In the genomic region with DNA sequence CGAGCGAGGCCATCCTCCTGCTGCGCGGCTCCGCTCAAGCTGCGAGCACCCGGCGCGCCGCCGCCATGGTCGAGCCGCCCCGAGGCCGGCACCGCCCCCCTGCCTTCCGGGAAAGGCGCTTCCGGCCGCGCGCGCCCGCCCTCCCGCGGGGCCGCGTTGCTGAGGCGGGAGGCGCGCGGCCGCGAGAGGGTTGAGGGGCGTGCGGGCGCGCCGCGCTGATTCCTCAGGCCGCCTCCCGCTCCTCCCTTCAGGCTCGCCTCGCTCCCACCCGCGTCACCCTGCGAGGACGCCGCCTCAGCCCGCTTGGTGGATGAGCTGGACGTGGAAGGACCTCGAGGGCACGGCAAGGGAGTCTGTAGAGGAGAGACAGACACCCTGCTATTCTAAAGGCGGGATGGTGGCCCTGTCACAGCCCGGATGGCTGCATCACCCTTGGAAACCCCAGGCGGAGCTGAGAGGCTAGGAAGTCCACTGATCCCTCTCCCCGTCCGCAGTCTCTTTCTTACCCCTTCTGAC, we compare ENCODE assay signal across 8 mouse cellular contexts. TPM values are rescaled to one million over a fixed set of nuclear protein-coding genes. Genes with fewer than 3 reads are reported as not detected.
DNase-seq lines count a peak whose midpoint lies in the region; ATAC-seq lines count a peak whose summit lies in the region.

A gene (minus strand): TSS at position 53 of the 516 bp plus-strand sequence.

- H3K9ac ChIP-seq in forebrain, embryonic 14.5 days (ENCODE audit: low read length): peak within 1 kb of the TSS; percentile 89
- peak within 1 kb of the TSS; percentile 96 for H3K9ac ChIP-seq in neural tube, embryonic 14.5 days (replicated peaks; ENCODE audit: low read depth, low read length)

- H3K27ac ChIP-seq in brown adipose tissue, adult 24 weeks (replicated peaks; ENCODE audit: low read depth, low read length): peak within 1 kb of the TSS; percentile 90
- peak within 1 kb of the TSS; percentile 94 for H3K27ac ChIP-seq in forebrain, embryonic 14.5 days (ENCODE audit: low read depth, low read length)
- peak within 1 kb of the TSS; percentile 95 for H3K27ac ChIP-seq in neural tube, embryonic 14.5 days (ENCODE audit: low read depth, low read length)

- peaks cover 22% of the 10 kb centered on the region for H3K4me1 ChIP-seq in brown adipose tissue, adult 24 weeks (ENCODE audit: control insufficient read depth, insufficient read depth, insufficient read length, low read length)
- H3K4me1 ChIP-seq in forebrain, embryonic 14.5 days (ENCODE audit: control insufficient read depth, insufficient read depth, low read length): peaks cover 30% of the 10 kb centered on the region
- H3K4me1 ChIP-seq in neural tube, embryonic 14.5 days (ENCODE audit: control insufficient read depth, insufficient read depth, low read length): peaks cover 31% of the 10 kb centered on the region

- ATAC-seq in forebrain, embryonic 14.5 days: peak; percentile 94
- peak; percentile 91 for ATAC-seq in neural tube, embryonic 14.5 days (ENCODE audit: low read depth)

- no peaks in the 10 kb centered on the region for H3K27me3 ChIP-seq in forebrain, embryonic 14.5 days (replicated peaks; ENCODE audit: control insufficient read depth, insufficient read depth, low read length)
- H3K27me3 ChIP-seq in neural tube, embryonic 14.5 days (ENCODE audit: control insufficient read depth, insufficient read depth, low read length): no peaks in the 10 kb centered on the region

- peak within 1 kb of the TSS; percentile 77 for H3K4me2 ChIP-seq in forebrain, embryonic 14.5 days (ENCODE audit: low read length)
- peak within 1 kb of the TSS; percentile 78 for H3K4me2 ChIP-seq in neural tube, embryonic 14.5 days (ENCODE audit: low read depth, low read length)

- under 1% methylated on average over 56 of the region's 58 CpGs for WGBS in forebrain, embryonic 14.5 days
- WGBS in large intestine, adult 2 months: under 1% methylated on average over 53 of the region's 58 CpGs
- 1% methylated on average over 38 of the region's 58 CpGs for WGBS in neural tube, embryonic 14.5 days

- intact Hi-C loops in heart, postnatal 10 days (cut with DNase I): loop anchor here (2.0 kb wide), 2 partner anchors 41 to 105 kb away; a partner anchor contains a TSS

- H3K4me3 ChIP-seq in brown adipose tissue, adult 24 weeks (ENCODE audit: insufficient read depth, low read depth, low read length): peak within 1 kb of the TSS; percentile 98
- peak within 1 kb of the TSS; percentile 83 for H3K4me3 ChIP-seq in forebrain, embryonic 14.5 days (ENCODE audit: low read depth, low read length)
- H3K4me3 ChIP-seq in neural tube, embryonic 14.5 days (ENCODE audit: low read depth, low read length): peak within 1 kb of the TSS; percentile 81

- no peaks in the 10 kb centered on the region for H3K36me3 ChIP-seq in forebrain, embryonic 14.5 days (ENCODE audit: control insufficient read depth, insufficient read depth, low read length)
- no peaks in the 10 kb centered on the region for H3K36me3 ChIP-seq in neural tube, embryonic 14.5 days (ENCODE audit: control insufficient read depth, insufficient read depth, low read length)

- H3K9me3 ChIP-seq in forebrain, embryonic 14.5 days (replicated peaks; ENCODE audit: control insufficient read depth, low read length): no peaks in the 10 kb centered on the region
- H3K9me3 ChIP-seq in neural tube, embryonic 14.5 days (ENCODE audit: control insufficient read depth, low read length): no peaks in the 10 kb centered on the region

- peak; percentile 70 to 77 for DNase-seq in CD8-positive naive resting alpha-beta T cell, adult 2 months (ENCODE audit: low read depth in 2 of 2, low spot score in 2 of 2)
- DNase-seq in forebrain, embryonic 14.5 days (ENCODE audit: low spot score): peak; percentile 94
- DNase-seq in heart, postnatal 10 days: peak; percentile 90
- no peak for DNase-seq in large intestine, adult 2 months (ENCODE audit: low read depth, low spot score)
- DNase-seq in lung, adult 18-20 months: peak; percentile 81 to 85
- peak; percentile 87 for DNase-seq in testis, postnatal 14 days (ENCODE audit: low spot score)

RNA-seq across cellular contexts. Expression of the gene that starts here (rescaled TPM):
- polyA plus RNA-seq in brown adipose tissue, adult 24 weeks (2012; ENCODE audit: insufficient read depth, insufficient read length, missing spikeins): 193 and 285 TPM in 2 replicates
- polyA plus RNA-seq in forebrain, embryonic 14.5 days (2014; fragmentation: Nextera tagmentation; extraction: Ambion mirVana): 103 and 114 TPM in 2 replicates
- 100 to 1,000 TPM; 131 to 138 TPM for total RNA-seq in heart, postnatal 10 days (2021)
- polyA plus RNA-seq in large intestine, adult 2 months (2012; rRNA removed): 16.1 and 21.7 TPM in 2 replicates
- 137 and 144 TPM in 2 replicates for polyA plus RNA-seq in neural tube, embryonic 14.5 days (2014; fragmentation: Nextera tagmentation; extraction: Ambion mirVana)
